Mouse (Mus musculus) liver, adult 2 months (tissue): ENCODE measurements around the gene R3hdm2.

Source experiments
- CTCF ChIP-seq: fragments of 200-500 bp; IDR thresholded peaks from 2 replicates; pipeline ENCODE4 v1.5.1; 2011; ENCODE audit warnings: low read depth, low read length, control low read depth
- POLR2A ChIP-seq: fragments of 200-500 bp; IDR thresholded peaks from 2 replicates; pipeline ENCODE4 v1.6.1; 2011; ENCODE audit warnings: low read length, control low read depth; ENCODE audit not compliant: insufficient read depth; ENCODE audit errors: extremely low read depth

DNA sequence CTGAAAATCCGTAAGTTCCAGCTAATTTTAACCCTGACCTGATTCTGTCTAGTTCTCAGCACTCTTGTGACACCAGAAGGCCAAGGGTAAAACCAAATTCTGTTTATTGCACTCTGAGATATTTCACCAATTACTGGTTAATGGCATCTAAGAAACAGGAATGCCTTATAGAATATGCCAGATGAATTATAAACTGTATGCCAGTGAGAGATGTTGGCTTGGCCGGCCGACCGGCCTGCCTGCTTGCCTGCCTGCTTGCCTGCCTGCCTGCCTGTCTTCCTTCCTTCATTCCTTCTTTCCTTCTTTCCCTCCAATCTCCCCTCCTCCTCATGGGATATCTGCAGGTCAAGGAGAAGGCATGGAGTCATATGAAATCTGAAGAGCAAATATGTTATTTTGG is 52.3 kb downstream of the R3hdm2 start:
- TF ChIP-seq POLR2A, result no peak
- TF ChIP-seq CTCF, result no peak
